Mouse (Mus musculus) B cell, adult (primary cell): Measurements from ENCODE around the gene Coro2a. TPM values are rescaled to one million over a fixed set of nuclear protein-coding genes. Genes with fewer than 3 reads are reported as not detected.

Source experiments
- total RNA-seq: library from RNA; stranded (reverse); gene quantifications from 4 replicates; pipeline ENCODE4 v1.2.4, GENCODE M21; 2023; ENCODE audit not compliant: inconsistent age

The Coro2a gene
- 35.9 to 43.3 TPM (median 39.3 TPM) in 4 replicates for total RNA-seq

GRCm38 (mm10) chr4:46601844-46602423 is at the start of gene Coro2a:
TSS of gene Coro2a (minus strand) at chr4:46602202.

GRCm38 (mm10) chr4:46650086-46650753 is 48.2 kb upstream of the Coro2a start, which contains the start of gene Tbc1d2:
TSS of gene Tbc1d2 (minus strand) at chr4:46650209.

GRCm38 (mm10) chr4:46535840-46536361 is 66.1 kb downstream of the Coro2a start, which contains the start of gene Trim14:
TSS of gene Trim14 (minus strand) at chr4:46536141.

GRCm38 (mm10) chr4:46489028-46489925 is 112.7 kb downstream of the Coro2a start, which contains the start of gene Nans:
TSS of gene Nans (plus strand) at chr4:46489248.

Other genes starting within 250 kb of the Coro2a start
- 17.9 to 21.5 TPM (median 19.9 TPM) in 4 replicates for gene Trmo, start 212.8 kb downstream of the Coro2a start, total RNA-seq
- 0.63 to 1.2 TPM (median 0.91 TPM) in 4 replicates for gene Hemgn, start 188.7 kb downstream of the Coro2a start, total RNA-seq
- gene Anp32b, start 151.3 kb downstream of the Coro2a start, total RNA-seq = 147 to 165 TPM (median 160 TPM) in 4 replicates
- gene Nans, start 113.0 kb downstream of the Coro2a start, total RNA-seq = 27.3 to 36.6 TPM (median 34.8 TPM) in 4 replicates
- 58.6 to 69.3 TPM (median 66.3 TPM) in 4 replicates for gene Trim14, start 66.1 kb downstream of the Coro2a start, total RNA-seq
- gene Tbc1d2, start 48.0 kb upstream of the Coro2a start, total RNA-seq = 0.72 to 0.84 TPM (median 0.75 TPM) in 4 replicates